Mouse (Mus musculus): Measurements from ENCODE around the gene Ppm1j. TPM values are rescaled to one million over a fixed set of nuclear protein-coding genes. Genes with fewer than 3 reads are reported as not detected.

The Ppm1j gene
- polyA plus RNA-seq (2012; rRNA removed), result 1.9 and 2.1 TPM in 2 replicates

GRCm38 (mm10) chr3:104780561-104781420 is at the start of gene Ppm1j:
Ppm1j (plus strand) TSS chr3:104781056.

DNA sequence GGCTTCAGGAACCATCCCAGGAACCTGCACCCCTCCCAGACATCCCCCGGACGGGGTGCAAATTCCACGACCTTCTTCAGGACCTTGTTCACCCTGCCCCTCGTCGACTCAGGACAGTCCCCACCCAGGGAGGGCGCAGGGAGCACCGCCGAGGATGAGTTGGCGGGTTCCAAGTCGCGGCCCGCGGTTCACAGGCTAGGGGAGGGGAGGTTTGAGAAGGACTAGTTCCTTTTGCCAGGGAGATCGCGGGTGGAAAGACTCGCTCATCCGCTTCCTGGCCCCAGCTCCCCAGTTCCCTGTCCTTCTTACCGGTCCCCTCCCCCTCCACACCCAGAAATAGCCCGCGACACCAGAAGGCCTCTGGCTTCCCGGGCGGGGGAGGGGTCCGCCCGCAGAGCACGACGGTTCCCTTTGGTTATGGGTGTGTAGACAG is 631 bp downstream of the Ppm1j start, which contains the start of gene Fam19a3:
Gene Fam19a3 (minus strand): TSS at position 370 of the 433 bp plus-strand sequence.

DNA sequence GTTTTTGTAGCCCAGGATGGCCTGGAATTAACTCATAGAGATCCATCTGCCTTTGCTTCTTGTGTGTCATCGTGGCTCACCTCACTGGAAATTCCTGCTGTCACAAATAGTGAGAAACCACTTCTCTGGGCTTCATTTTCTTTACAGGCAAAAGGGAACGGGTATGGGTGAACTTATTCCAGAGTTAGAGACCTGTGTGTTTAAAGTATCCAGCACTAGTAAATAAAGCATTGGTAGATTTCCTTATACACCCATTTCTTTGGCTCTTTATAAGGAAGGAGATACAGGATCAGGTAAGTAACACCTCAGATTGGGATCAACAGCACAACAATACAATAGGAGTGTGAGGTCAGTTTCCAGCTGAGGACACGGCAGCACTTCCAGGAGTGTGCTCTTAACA is 7.2 kb downstream of the Ppm1j start, which contains the start of gene Rhoc:
Gene Rhoc (plus strand): TSS at position 301 of the 400 bp plus-strand sequence.

DNA sequence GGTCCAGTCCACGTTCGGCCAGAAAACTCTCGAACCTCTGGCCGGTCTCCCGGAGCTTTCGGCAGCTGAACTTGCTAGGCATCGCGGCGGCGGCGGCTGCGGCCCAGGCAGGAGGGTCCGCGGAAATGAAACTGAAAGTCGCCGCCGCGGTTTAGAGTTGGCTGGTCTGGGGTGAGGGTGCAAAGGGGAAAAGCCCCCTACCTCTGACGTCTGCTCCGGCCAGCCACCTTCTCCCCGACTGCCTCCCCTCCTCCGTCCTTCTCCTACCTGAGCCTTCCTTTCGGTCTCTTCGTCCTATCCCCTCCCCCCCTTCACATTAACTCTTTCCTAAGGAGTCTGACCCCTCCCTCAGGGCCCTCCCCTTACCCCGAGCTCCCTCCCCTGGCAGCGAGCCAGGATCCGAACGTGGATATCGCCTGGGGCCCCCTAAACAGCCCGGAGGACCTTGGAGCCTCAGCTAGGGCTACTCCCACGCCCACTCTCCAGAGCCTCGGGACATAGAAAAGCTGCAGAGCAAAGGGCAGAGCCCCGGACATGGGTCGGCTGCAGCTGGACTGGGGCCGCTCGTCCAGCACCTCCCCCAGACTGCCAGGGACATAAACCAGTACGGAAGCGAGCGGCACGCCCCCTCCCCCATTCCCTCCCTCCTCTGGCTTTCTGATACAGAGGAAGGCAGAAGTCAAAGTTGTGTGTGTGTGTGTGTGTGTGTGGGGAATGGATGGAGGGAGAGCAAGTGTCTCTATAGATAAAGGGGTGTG is 37.3 kb downstream of the Ppm1j start, which contains the start of gene Mov10:
Gene Mov10 (minus strand): TSS at position 573 of the 758 bp plus-strand sequence.

Other genes with a start within 250 kb of the Ppm1j start
- 8.5 and 8.7 TPM in 2 replicates for gene Slc16a1, start 142.4 kb upstream of the Ppm1j start, polyA plus RNA-seq (2012; rRNA removed)
- 0.18 and 0.30 TPM in 2 replicates for gene Fam19a3, start 784 bp downstream of the Ppm1j start, polyA plus RNA-seq (2012; rRNA removed)
- 50.6 and 83.8 TPM in 2 replicates for gene Rhoc, start 7.3 kb downstream of the Ppm1j start, polyA plus RNA-seq (2012; rRNA removed)
- gene Mov10, start 37.5 kb downstream of the Ppm1j start, polyA plus RNA-seq (2012; rRNA removed), result 7.1 and 12.7 TPM in 2 replicates
- gene St7l, start 82.9 kb downstream of the Ppm1j start, polyA plus RNA-seq (2012; rRNA removed), result 14.1 and 15.5 TPM in 2 replicates
- gene Capza1, start 83.4 kb downstream of the Ppm1j start, polyA plus RNA-seq (2012; rRNA removed), result 70.6 and 70.8 TPM in 2 replicates
- 2.0 and 2.2 TPM in 2 replicates for gene Wnt2b, start 180.9 kb downstream of the Ppm1j start, polyA plus RNA-seq (2012; rRNA removed)

Measured in central nervous system, embryonic 14 days (tissue).